Mouse (Mus musculus) C2C12 (cell line): ENCODE data around the gene B4galnt1. TPM values are rescaled to one million over a fixed set of nuclear protein-coding genes. Genes with fewer than 3 reads are reported as not detected.

Source experiments
- H3K27me3 ChIP-seq: one replicate; pipeline ENCODE4 v1.6.1; 2011; ENCODE audit not compliant: control insufficient read depth, insufficient read depth, insufficient read length
- H3K36me3 ChIP-seq: one replicate; pipeline ENCODE4 v1.6.1; 2011; ENCODE audit not compliant: control insufficient read depth, insufficient read depth
- H3K4me3 ChIP-seq: one replicate; pipeline ENCODE4 v1.5.1; 2011; ENCODE audit warnings: mild to moderate bottlenecking, control low read depth; ENCODE audit not compliant: poor library complexity, insufficient read depth, severe bottlenecking
- H3K79me2 ChIP-seq: one replicate; pipeline ENCODE4 v1.6.1; 2011; ENCODE audit not compliant: control insufficient read depth, insufficient read depth
- H3K79me3 ChIP-seq: one replicate; pipeline ENCODE4 v1.6.1; 2011; ENCODE audit warnings: low read depth, control low read depth
- H3ac ChIP-seq: one replicate; pipeline ENCODE3; 2011; ENCODE audit warnings: low read depth; ENCODE audit not compliant: control insufficient read depth, insufficient read length
- CEBPB ChIP-seq: IDR thresholded peaks from one replicate; pipeline ENCODE4 v1.6.1; 2011; ENCODE audit warnings: low read depth, mild to moderate bottlenecking, control low read depth, moderate library complexity
- CTCF ChIP-seq: IDR thresholded peaks from one replicate; pipeline ENCODE4 v1.5.1; 2011; ENCODE audit not compliant: control insufficient read depth, insufficient read depth, insufficient read length
- FOSL1 ChIP-seq: IDR thresholded peaks from one replicate; pipeline ENCODE4 v1.8.0; 2011; ENCODE audit warnings: mild to moderate bottlenecking, low read length; ENCODE audit not compliant: poor library complexity, insufficient read depth, severe bottlenecking
- MAX ChIP-seq: IDR thresholded peaks from one replicate; pipeline ENCODE4 v1.6.1; 2011; ENCODE audit warnings: mild to moderate bottlenecking, control low read depth
- MYOD1 ChIP-seq: IDR thresholded peaks from one replicate; pipeline ENCODE4 v1.6.1; 2011; ENCODE audit warnings: low read depth; ENCODE audit not compliant: control insufficient read depth, insufficient read length
- MYOG ChIP-seq: IDR thresholded peaks from one replicate; pipeline ENCODE4 v1.6.1; 2011; ENCODE audit not compliant: control insufficient read depth, insufficient read length; ENCODE audit errors: extremely low read depth
- USF1 ChIP-seq: IDR thresholded peaks from one replicate; pipeline ENCODE4 v1.6.1; 2011; ENCODE audit warnings: low read depth, mild to moderate bottlenecking, control low read depth, moderate library complexity
- polyA plus RNA-seq: library from polyadenylated mRNA; unstranded; fragments of >200 nt; fragmentation: generic; extraction: Trizol; gene quantifications from one replicate; pipeline ENCODE4 v1.2.1, GENCODE M21; 2012; ENCODE audit warnings: missing spikeins

The B4galnt1 gene
- polyA plus RNA-seq, 1 experiment: 23.8 TPM

GRCm38 (mm10) chr10:127164190-127164589, 835 bp upstream of the B4galnt1 start:
- TF ChIP-seq CTCF (no peak), CEBPB (no peak), FOSL1 (no peak), MYOG (no peak), MAX (no peak), USF1 (no peak), MYOD1 (no peak)
- Histone ChIP-seq H3K36me3 (no peaks in the 10 kb centered on the region), H3K79me3 (no peaks in the 10 kb centered on the region), H3K27me3 (no peaks in the 10 kb centered on the region), H3ac (no peak overlapping the region), H3K4me3 (no peak overlapping the region), H3K79me2 (no peaks in the 10 kb centered on the region)

GRCm38 (mm10) chr10:127165354-127165653, 279 bp downstream of the B4galnt1 start:
- Histone ChIP-seq H3K79me2 (no peaks in the 10 kb centered on the region), H3ac (peak overlapping the region; percentile 57), H3K4me3 (peak overlapping the region; percentile 29), H3K79me3 (no peaks in the 10 kb centered on the region), H3K36me3 (no peaks in the 10 kb centered on the region), H3K27me3 (no peaks in the 10 kb centered on the region)
- no peak for TF ChIP-seq USF1
- TF ChIP-seq MYOG: no peak
- TF ChIP-seq FOSL1: no peak
- no peak for TF ChIP-seq CEBPB
- TF ChIP-seq MYOD1: no peak
- TF ChIP-seq MAX: no peak
- TF ChIP-seq CTCF: no peak

GRCm38 (mm10) chr10:127165654-127166403, 804 bp downstream of the B4galnt1 start:
- Histone ChIP-seq H3K36me3 (no peaks in the 10 kb centered on the region), H3K4me3 (peak overlapping the region; percentile 29), H3ac (peak overlapping the region; percentile 57), H3K27me3 (no peaks in the 10 kb centered on the region), H3K79me3 (no peaks in the 10 kb centered on the region), H3K79me2 (no peaks in the 10 kb centered on the region)
- TF ChIP-seq CTCF: no peak
- TF ChIP-seq FOSL1: no peak
- no peak for TF ChIP-seq MYOG

DNA sequence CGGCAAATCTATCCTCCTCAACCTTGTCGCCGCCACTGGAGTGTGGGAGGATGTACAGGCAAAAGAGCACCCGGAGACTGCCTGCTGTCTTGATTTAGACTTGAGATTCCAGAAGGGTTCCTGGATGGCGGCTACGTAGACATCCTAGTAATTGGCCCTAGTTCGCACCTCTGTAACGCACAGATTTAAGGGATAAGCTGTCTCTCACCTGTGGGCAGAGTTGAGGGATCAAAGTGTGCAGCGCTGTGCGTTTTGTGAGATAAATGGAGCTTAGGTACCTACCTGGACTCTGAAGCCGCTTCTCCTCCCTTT, 1.3 kb downstream of the B4galnt1 start:
- Histone ChIP-seq H3K36me3 (no peaks in the 10 kb centered on the region), H3K4me3 (peak overlapping the region; percentile 29), H3K79me3 (no peaks in the 10 kb centered on the region), H3K27me3 (no peaks in the 10 kb centered on the region), H3ac (no peak overlapping the region), H3K79me2 (no peaks in the 10 kb centered on the region)
- no peak for TF ChIP-seq MYOD1

DNA sequence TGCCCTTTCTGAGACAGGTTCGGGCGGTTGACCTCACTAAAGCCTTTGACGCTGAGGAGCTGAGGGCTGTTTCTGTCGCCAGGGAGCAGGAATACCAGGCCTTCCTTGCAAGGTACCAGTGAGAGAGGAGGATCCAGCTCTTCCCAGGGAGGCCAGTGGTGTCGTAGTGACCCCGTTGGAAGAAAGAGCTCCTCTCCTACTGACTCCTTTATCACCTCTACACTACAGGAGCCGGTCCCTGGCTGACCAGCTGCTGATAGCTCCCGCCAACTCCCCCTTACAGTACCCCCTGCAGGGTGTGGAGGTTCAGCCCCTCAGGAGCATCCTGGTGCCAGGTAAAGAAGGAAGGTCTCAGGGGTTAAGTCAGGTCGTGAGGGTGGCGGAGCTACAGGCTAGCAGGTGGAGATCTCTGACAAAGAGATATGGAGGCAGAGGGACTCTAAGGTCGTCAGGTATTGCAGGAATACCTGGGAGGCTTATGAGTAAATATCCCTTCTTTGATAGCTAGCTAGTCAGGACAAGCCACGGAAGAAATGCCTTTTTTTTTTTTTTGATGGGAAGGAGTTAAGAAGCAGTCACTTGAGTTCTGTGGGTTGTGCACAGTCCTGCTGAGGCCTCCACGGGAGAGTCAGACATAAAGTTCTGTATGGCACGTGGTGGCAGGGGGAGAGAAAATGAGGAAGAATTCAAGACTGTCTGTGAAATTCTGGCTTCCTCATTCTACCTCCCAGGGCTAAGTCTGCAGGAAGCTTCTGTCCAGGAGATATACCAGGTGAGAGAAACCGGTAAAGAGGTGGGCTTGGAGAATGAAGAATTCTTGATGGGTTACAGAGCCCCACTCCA, 2.0 kb downstream of the B4galnt1 start:
- no peaks in the 10 kb centered on the region for H3K79me3 ChIP-seq

GRCm38 (mm10) chr10:127167614-127168192, 2.7 kb downstream of the B4galnt1 start:
- TF ChIP-seq MYOG (no peak), CEBPB (no peak), FOSL1 (no peak), USF1 (no peak), MAX (no peak), CTCF (no peak), MYOD1 (no peak)
- H3K36me3 ChIP-seq: no peaks in the 10 kb centered on the region
- no peak overlapping the region for H3K4me3 ChIP-seq
- H3K27me3 ChIP-seq: no peaks in the 10 kb centered on the region
- H3K79me2 ChIP-seq: no peaks in the 10 kb centered on the region
- H3K79me3 ChIP-seq: no peaks in the 10 kb centered on the region
- H3ac ChIP-seq: no peak overlapping the region

More for the DNA sequence above, 2.0 kb downstream of the B4galnt1 start:
- Histone ChIP-seq H3ac (no peak overlapping the region), H3K4me3 (no peak overlapping the region), H3K79me2 (no peaks in the 10 kb centered on the region), H3K36me3 (no peaks in the 10 kb centered on the region), H3K27me3 (no peaks in the 10 kb centered on the region)
- no peak for TF ChIP-seq MAX
- TF ChIP-seq FOSL1: no peak
